8 mouse cellular contexts compared by ENCODE assay signal in genomic region chr1:34237211-34237610, GRCm38 (mm10).
DNase-seq lines count a peak whose midpoint lies in the region; ATAC-seq and TF ChIP-seq lines count a peak whose summit lies in the region.

No protein-coding gene starts in this region.

- ATAC-seq in hindbrain, embryonic 14.5 days (ENCODE audit: low FRiP score): no peak
- no peak for ATAC-seq in midbrain, embryonic 12.5 days (ENCODE audit: low FRiP score, low read depth)

- 25% methylated on average over 14 of the region's 14 CpGs for WGBS in kidney, adult 2 months
- 30% methylated on average over 14 of the region's 14 CpGs for WGBS in hindbrain, embryonic 14.5 days
- 19% methylated on average over 14 of the region's 14 CpGs for WGBS in midbrain, embryonic 12.5 days

- H3K4me1 ChIP-seq in kidney, adult 2 months (ENCODE audit: control insufficient read depth, insufficient read depth, low read length): peaks cover 22% of the 10 kb centered on the region
- H3K4me1 ChIP-seq in hindbrain, embryonic 14.5 days (replicated peaks; ENCODE audit: control insufficient read depth, insufficient read depth, low read length): peaks cover 7% of the 10 kb centered on the region
- H3K4me1 ChIP-seq in midbrain, embryonic 12.5 days: peaks cover 42% of the 10 kb centered on the region

- DNase-seq in kidney, adult 2 months: peak; percentile 50
- DNase-seq in kidney, adult 9 months: no peak
- peak; percentile 22 for DNase-seq in embryo, embryonic 9.5 days (ENCODE audit: extremely low spot score)
- DNase-seq in hindbrain, embryonic 14.5 days (ENCODE audit: low spot score): no peak
- DNase-seq in ovary, postnatal 14 days (ENCODE audit: low spot score): no peak
- DNase-seq in spleen, adult 18-20 months: no peak
- DNase-seq in layer of hippocampus, postnatal 25 days (ENCODE audit: extremely low spot score in 1 of 2, low spot score in 1 of 2): no peak

- peak overlapping the region; percentile 44; the same call in 1 of the 2 replicates for H3K27ac ChIP-seq in kidney, adult 2 months (ENCODE audit: insufficient read depth, low read depth, low read length)
- no peak overlapping the region for H3K27ac ChIP-seq in hindbrain, embryonic 14.5 days
- H3K27ac ChIP-seq in midbrain, embryonic 12.5 days (replicated peaks): no peak overlapping the region

- TF ChIP-seq POLR2A in kidney, adult 2 months (IDR thresholded peaks at IDR 0.05; ENCODE audit: low read depth, low read length): no peak

- H3K9me3 ChIP-seq in hindbrain, embryonic 14.5 days (ENCODE audit: control insufficient read depth, low read length): no peaks in the 10 kb centered on the region
- H3K9me3 ChIP-seq in midbrain, embryonic 12.5 days: no peaks in the 10 kb centered on the region

- peak overlapping the region; percentile 66 for H3K4me2 ChIP-seq in hindbrain, embryonic 14.5 days (replicated peaks)
- H3K4me2 ChIP-seq in midbrain, embryonic 12.5 days (replicated peaks): peak overlapping the region; percentile 72

- no peaks in the 10 kb centered on the region for H3K27me3 ChIP-seq in kidney, adult 2 months (replicated peaks; ENCODE audit: control insufficient read depth, insufficient read depth, low read length)
- no peaks in the 10 kb centered on the region for H3K27me3 ChIP-seq in hindbrain, embryonic 14.5 days (ENCODE audit: control insufficient read depth, insufficient read depth, low read length)
- peaks cover 13% of the 10 kb centered on the region; the same call in 1 of the 2 replicates for H3K27me3 ChIP-seq in midbrain, embryonic 12.5 days

- peak overlapping the region; percentile 24 for H3K4me3 ChIP-seq in kidney, adult 2 months (ENCODE audit: insufficient read depth, low read depth, low read length)
- H3K4me3 ChIP-seq in hindbrain, embryonic 14.5 days (replicated peaks; ENCODE audit: low read length): 0 out of 2 replicates have a peak overlapping the region, but pooled peaks have one; percentile 31
- peak overlapping the region; percentile 43 for H3K4me3 ChIP-seq in midbrain, embryonic 12.5 days

- no peaks in the 10 kb centered on the region for H3K36me3 ChIP-seq in kidney, adult 2 months (ENCODE audit: control insufficient read depth, insufficient read depth, low read length)
- H3K36me3 ChIP-seq in hindbrain, embryonic 14.5 days (replicated peaks; ENCODE audit: control insufficient read depth, insufficient read depth): 0 out of 2 replicates have a peak, but pooled peaks cover 4% of the 10 kb centered on the region
- no peaks in the 10 kb centered on the region for H3K36me3 ChIP-seq in midbrain, embryonic 12.5 days

- no peak overlapping the region for H3K9ac ChIP-seq in hindbrain, embryonic 14.5 days
- no peak overlapping the region; the same call in 1 of the 2 replicates for H3K9ac ChIP-seq in midbrain, embryonic 12.5 days (replicated peaks)

- no peak for TF ChIP-seq CTCF in kidney, adult 2 months (conservative IDR thresholded peaks at IDR 0.05; ENCODE audit: insufficient read depth, insufficient read length, low read depth, low read length)

Comparison
In these comparisons a context has a peak if more than half of its experiments do, and no peak if none do; other contexts are left out.
1. DNase-seq: peak in kidney, adult 2 months (single experiment) and embryo, embryonic 9.5 days (single experiment); none in kidney, adult 9 months (single experiment), hindbrain, embryonic 14.5 days (single experiment), ovary, postnatal 14 days (single experiment), spleen, adult 18-20 months (0 of 2) and layer of hippocampus, postnatal 25 days (0 of 2).
2. Peak in every context shown above with its lines, with median percentiles within 50 percentile points of each other: H3K4me3 ChIP-seq.